Mouse (Mus musculus) embryonic fibroblast, embryonic 13.5 days (primary cell): ENCODE measurements at regions not wholly inside any gene's neighbourhood (a gene's known extent, or its start where the extent isn't known, plus 50 kb on each side); places are given as distances from the start of the nearest gene placed in this dataset.

Source experiments
- CTCF ChIP-seq: IDR thresholded peaks from 2 replicates; pipeline ENCODE4 v1.5.1; 2011; ENCODE audit warnings: mild to moderate bottlenecking, control low read depth, low read length, moderate library complexity, borderline replicate concordance; ENCODE audit not compliant: insufficient read depth
- POLR2A ChIP-seq: IDR thresholded peaks from 2 replicates; pipeline ENCODE4 v1.6.1; 2011; ENCODE audit warnings: low read depth, mild to moderate bottlenecking, control low read depth, low read length, moderate library complexity

DNA sequence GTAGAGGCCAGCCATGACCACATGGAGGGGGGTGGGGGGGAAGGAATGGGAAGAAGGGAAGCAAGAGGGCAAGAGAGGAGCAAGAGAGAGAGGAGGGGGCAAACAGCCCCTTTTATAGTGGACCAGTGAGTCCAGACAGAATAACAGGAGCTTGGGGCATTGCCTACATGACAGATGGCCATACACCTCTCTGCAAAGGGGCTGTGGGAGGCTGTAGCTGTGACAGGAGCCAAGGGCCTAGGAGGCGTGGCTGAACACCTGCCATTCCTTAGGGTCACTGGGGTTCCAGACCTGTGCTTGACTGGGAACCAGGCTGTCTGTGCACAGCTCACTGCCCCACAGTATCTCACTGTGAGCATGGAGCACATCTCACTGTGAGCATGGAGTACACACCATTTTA lies 157.0 kb upstream of the Ipo5 start:
- TF ChIP-seq CTCF (no peak), POLR2A (no peak)
